Mouse (Mus musculus): ENCODE data around the gene Ces3a. TPM values are rescaled to one million over a fixed set of nuclear protein-coding genes. Genes with fewer than 3 reads are reported as not detected.
"Not testable (repeated sequence)": the region's sequence is repeated elsewhere in the genome, so short reads cannot be mapped to it uniquely, and the experiment has no call there.

Gene Ces3a
- total RNA-seq, 2 experiments from 2014 or later, result 0.38 TPM; not detected in 1

DNA sequence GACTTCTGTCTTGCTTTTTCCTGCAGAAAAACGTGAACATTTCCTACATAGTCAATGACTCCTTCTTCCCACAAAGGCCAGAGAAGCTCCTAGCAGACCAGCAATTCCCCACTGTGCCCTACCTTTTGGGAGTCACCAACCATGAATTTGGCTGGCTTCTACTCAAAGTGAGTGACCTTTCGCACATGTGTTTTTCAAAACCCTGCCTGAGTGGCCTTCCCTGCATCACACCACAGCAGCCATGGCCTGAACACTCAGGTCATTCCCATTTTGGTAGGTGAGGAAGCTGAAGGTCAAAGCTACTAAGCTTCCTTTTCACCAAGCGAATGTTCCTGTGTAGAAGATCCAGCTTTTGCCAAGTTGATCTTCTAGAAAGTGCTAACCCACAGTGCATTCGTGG is 40.2 kb downstream of the Ces3a start:
- no peak for DNase-seq
- intact Hi-C loops (cut with DNase I), result no loop called here

DNA sequence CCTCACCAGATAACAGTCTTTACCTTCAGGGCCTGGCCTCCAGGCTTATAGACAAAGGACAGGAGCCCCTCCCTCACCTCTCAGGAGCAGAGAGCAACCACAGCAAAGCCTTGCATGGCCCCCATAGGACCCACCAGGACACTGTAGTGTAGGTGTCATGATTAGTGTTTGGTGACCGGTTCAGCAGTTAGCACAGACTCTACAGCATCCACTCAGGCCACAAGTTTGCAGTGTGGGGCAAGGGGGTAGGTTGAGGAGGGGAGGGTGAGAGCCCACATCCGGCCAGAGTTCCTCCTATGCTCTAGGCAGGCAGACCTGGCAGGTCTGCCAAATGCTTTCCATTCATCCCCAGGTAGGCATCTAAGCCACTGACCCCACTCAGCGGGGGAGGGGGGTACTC is 45.6 kb downstream of the Ces3a start:
- DNase-seq, result no peak
- intact Hi-C loops (cut with DNase I), result no loop called here

DNA sequence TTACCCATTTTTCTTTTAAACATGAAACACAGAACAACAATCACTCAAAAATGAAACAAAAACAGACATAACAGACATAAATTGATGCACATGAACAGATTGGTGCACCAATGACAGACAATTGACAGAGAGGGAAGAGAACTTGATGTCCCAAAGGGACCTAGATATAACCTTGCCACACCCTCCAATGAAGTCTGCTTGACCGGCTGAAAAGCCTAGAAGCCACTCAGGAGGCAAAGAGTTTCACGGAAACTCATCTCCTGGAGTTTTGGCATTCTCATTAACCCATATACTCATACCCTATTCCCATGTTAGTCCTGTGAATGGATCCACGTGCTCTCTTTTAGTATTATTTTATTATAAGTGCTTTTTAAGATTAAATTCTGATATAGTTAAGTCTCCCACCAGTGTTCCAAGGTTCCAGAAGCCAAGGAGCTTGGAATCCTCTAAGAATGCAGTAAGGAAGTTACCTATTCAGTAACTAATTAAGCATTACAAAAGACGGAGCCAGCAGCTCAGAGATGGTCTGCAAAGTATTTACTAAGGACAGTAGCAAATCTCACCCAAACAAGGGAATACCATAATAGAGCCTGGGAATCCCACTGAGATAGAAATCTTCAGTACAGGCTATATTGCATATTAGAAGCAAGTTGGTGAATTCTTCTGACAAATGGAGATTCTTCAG is 53.8 kb downstream of the Ces3a start:
- DNase-seq; intact Hi-C loops (cut with DNase I): not testable (repeated sequence)

DNA sequence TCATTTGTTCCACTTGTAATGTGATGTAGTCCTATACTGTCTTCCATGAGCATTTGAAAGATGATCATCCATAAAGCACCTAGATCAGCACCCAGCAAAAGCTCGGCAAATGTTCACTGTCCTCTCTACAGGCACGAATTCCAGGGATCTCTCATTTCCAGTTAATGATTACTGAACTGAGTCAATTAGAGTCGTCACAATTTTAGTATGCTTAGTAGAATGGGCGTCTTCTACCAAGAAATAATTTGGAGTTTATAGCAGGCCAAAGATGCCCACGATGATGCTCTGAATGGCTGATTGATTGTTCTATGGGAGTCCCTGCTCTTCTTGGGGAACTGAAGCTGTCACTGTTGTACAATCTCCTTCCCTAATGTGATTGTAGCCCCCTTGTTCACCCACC is 55.3 kb downstream of the Ces3a start:
- DNase-seq; intact Hi-C loops (cut with DNase I): not testable (repeated sequence)

DNA sequence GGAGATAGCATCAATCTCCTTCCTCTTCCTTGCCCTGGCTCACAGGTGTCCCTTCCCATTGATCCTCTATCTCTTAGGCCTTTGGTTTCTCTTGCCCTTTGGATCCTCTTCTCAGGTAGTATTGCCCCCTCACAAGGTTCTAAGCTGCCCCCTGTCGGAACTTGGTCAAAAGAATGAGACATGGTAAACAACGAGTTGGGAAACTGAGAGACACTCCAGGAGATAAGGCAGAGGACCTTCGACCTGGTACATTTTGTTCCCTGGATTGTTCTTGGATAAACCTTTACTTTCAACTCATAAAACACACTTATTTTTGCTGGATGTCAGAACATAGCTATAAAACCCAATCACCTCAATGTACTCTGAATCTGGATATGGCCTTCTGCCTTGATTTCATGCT is 55.8 kb downstream of the Ces3a start:
- intact Hi-C loops (cut with DNase I), result no loop called here
- no peak for DNase-seq

Other genes starting within 250 kb of the Ces3a start
- under 1 TPM; 0.15 to 0.17 TPM for gene Ces2b, start 217.0 kb upstream of the Ces3a start, total RNA-seq (2021)
- 1 to 10 TPM in 1 of 2 experiments, under 1 TPM in 1; 0.20 to 1.3 TPM for gene Ces2c, start 201.5 kb upstream of the Ces3a start, total RNA-seq (2021)
- not detected for gene Ces2e, start 122.3 kb upstream of the Ces3a start, total RNA-seq (2021)
- under 1 TPM in 1 of 2 experiments, not detected in 1; 0.10 TPM for gene Ces2f, start 101.2 kb upstream of the Ces3a start, total RNA-seq (2021)
- gene Ces2g, start 86.9 kb upstream of the Ces3a start, total RNA-seq (2021), result under 1 TPM; 0.39 to 0.43 TPM
- gene Ces2h, start 47.7 kb upstream of the Ces3a start, total RNA-seq (2021), result not detected
- not detected for gene Ces3b, start 35.2 kb downstream of the Ces3a start, total RNA-seq (2021)
- gene Ces4a, start 83.2 kb downstream of the Ces3a start, total RNA-seq (2021), result not detected
- gene Cbfb, start 122.1 kb downstream of the Ces3a start, total RNA-seq (2021), result 10 to 100 TPM; 45.0 to 53.4 TPM
- 10 to 100 TPM; 19.6 to 22.1 TPM for gene D230025D16Rik, start 176.5 kb downstream of the Ces3a start, total RNA-seq (2021)
- gene B3gnt9, start 206.6 kb downstream of the Ces3a start, total RNA-seq (2021), result 1 to 10 TPM; 2.0 to 2.2 TPM
- gene Tradd, start 216.0 kb downstream of the Ces3a start, total RNA-seq (2021), result 1 to 10 TPM; 2.8 to 3.7 TPM
- 1 to 10 TPM in 1 of 2 experiments, under 1 TPM in 1; 0.87 to 1.3 TPM for gene Fbxl8, start 216.0 kb downstream of the Ces3a start, total RNA-seq (2021)
- gene Hsf4, start 221.2 kb downstream of the Ces3a start, total RNA-seq (2021), result 1 to 10 TPM; 4.6 to 5.6 TPM
- 10 to 100 TPM; 23.9 to 26.0 TPM for gene Nol3, start 227.5 kb downstream of the Ces3a start, total RNA-seq (2021)
- gene 4931428F04Rik, start 241.3 kb downstream of the Ces3a start, total RNA-seq (2021), result under 1 TPM; 0.35 to 0.82 TPM
- gene Exoc3l, start 247.5 kb downstream of the Ces3a start, total RNA-seq (2021), result 1 to 10 TPM; 1.5 to 2.6 TPM
- gene E2f4, start 249.1 kb downstream of the Ces3a start, total RNA-seq (2021), result 10 to 100 TPM; 21.1 to 25.2 TPM

Measured in gastrocnemius, postnatal 36 days (tissue).